Mouse (Mus musculus) stomach, embryonic 14.5 days (tissue): ENCODE measurements around the gene Zfp672. TPM values are rescaled to one million over a fixed set of nuclear protein-coding genes. Genes with fewer than 3 reads are reported as not detected.
A peak's percentile ranks its signal among the peaks of the same experiment; 100 is the strongest.
"Not testable (repeated sequence)": the region's sequence is repeated elsewhere in the genome, so short reads cannot be mapped to it uniquely, and the experiment has no call there.

ENCODE experiments used
- ATAC-seq: fragments of 200-750 bp; cut with Nextera tagmentation; 2 replicates; pipeline ENCODE4 v1.8.0; 2017; ENCODE audit warnings: low read depth, moderate TSS enrichment; ENCODE audit not compliant: insufficient number of reproducible peaks, insufficient read depth, low FRiP score
- H3K27ac ChIP-seq: fragments of 300-500 bp; sonication (generic); 2 replicates; pipeline ENCODE4 v1.5.1; 2014; ENCODE audit warnings: mild to moderate bottlenecking, low read length, moderate library complexity, mixed read lengths
- H3K27me3 ChIP-seq: fragments of 300-500 bp; sonication (generic); 2 replicates; pipeline ENCODE4 v1.6.1; 2014; ENCODE audit warnings: low read length, control low read depth, mixed read lengths; ENCODE audit not compliant: control insufficient read depth, insufficient read depth
- H3K36me3 ChIP-seq: fragments of 300-500 bp; sonication (generic); 2 replicates; pipeline ENCODE4 v1.6.1; 2014; ENCODE audit warnings: mild to moderate bottlenecking, control low read depth, low read length, moderate library complexity, mixed read lengths; ENCODE audit not compliant: control insufficient read depth, insufficient read depth
- H3K4me1 ChIP-seq: fragments of 300-500 bp; sonication (generic); 2 replicates; pipeline ENCODE4 v1.6.1; 2014; ENCODE audit warnings: low read length, control low read depth, mixed read lengths; ENCODE audit not compliant: control insufficient read depth, insufficient read depth
- H3K4me2 ChIP-seq: fragments of 300-500 bp; sonication (generic); replicated peaks from 2 replicates; pipeline ENCODE4 v1.6.1; 2014; ENCODE audit warnings: low read depth, low read length, control low read depth
- H3K4me3 ChIP-seq: fragments of 300-500 bp; sonication (generic); 2 replicates; pipeline ENCODE4 v1.5.1; 2014; ENCODE audit warnings: low read depth, low read length, control low read depth
- H3K9ac ChIP-seq: fragments of 300-500 bp; sonication (generic); replicated peaks from 2 replicates; pipeline ENCODE4 v1.6.1; 2014; ENCODE audit warnings: low read depth, mild to moderate bottlenecking, control low read depth, low read length, moderate library complexity, mixed read lengths
- H3K9me3 ChIP-seq: fragments of 300-500 bp; sonication (generic); 2 replicates; pipeline ENCODE4 v1.6.1; 2016; ENCODE audit warnings: low read depth, low read length, control low read depth; ENCODE audit not compliant: control insufficient read depth
- WGBS: fragments of 180-500 bp; shearing (Covaris S2); extraction: QIAGEN DNeasy Blood & Tissue Kit; methylation state at CpG from one replicate; pipeline ENCODE4 v1.1.7; 2014; 5-methylcytosine and 5-hydroxymethylcytosine counted together
- polyA plus RNA-seq: library from polyadenylated mRNA; unstranded; fragments of >200 nt; fragmentation: Nextera tagmentation; extraction: Ambion mirVana; gene quantifications from 2 replicates; pipeline ENCODE4 v1.2.1, GENCODE M21; 2014

Zfp672 gene
- polyA plus RNA-seq, 1 experiment from 2014 or later: 44.9 TPM

DNA sequence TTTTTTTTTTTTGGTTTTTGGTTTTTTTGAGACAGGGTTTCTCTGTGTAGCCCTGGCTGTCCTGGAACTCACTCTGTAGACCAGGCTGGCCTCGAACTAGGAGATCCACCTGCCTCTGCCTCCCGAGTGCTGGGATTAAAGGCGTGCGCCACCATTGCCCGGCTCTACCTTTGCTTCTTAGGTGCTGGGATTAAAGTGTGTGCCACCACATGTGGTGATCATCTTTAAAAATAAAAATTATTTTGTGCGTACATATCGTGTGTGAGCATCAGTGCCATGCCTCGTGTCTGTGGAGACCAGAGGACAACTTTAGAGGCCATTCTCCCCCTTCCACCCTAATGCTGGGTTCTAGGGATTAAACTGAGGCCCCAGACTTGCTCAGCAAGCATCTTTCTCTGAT is 24.8 kb downstream of the Zfp672 start:
- H3K4me3 ChIP-seq, H3K27me3 ChIP-seq, H3K4me1 ChIP-seq, H3K9ac ChIP-seq, H3K36me3 ChIP-seq, H3K9me3 ChIP-seq, ATAC-seq, H3K4me2 ChIP-seq, H3K27ac ChIP-seq: not testable (repeated sequence)
- WGBS: 87% methylated on average over 8 of the region's 8 CpGs

DNA sequence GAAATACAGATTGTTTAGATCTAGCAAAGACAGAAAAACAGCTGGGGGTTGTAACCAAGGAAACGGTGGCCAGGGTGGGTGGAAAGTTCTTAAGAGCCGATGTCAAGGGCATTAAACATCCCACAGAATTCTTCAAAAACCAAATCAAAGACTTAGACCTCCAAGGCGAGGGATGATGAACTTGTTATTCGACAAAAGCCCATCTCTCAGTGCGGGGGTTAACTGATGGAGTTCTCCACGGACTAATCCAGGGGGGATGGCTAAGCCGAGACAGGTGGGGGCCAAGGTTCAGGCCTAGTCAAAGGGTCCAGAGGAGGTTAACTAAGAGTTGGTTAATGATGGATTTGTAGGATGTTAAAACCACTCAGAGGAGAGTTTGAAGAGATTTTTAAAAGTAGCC is 26.5 kb downstream of the Zfp672 start:
- H3K36me3 ChIP-seq: no peaks in the 10 kb centered on the region
- peak overlapping the region; percentile 50; the same call in 1 of the 2 replicates for H3K4me2 ChIP-seq
- ATAC-seq: no peak
- H3K4me1 ChIP-seq: peaks cover 5% of the 10 kb centered on the region
- H3K27ac ChIP-seq: no peak overlapping the region
- no peaks in the 10 kb centered on the region for H3K9me3 ChIP-seq
- peak overlapping the region; percentile 54; the same call in 1 of the 2 replicates for H3K4me3 ChIP-seq
- WGBS: 17% methylated on average over 7 of the region's 7 CpGs
- H3K9ac ChIP-seq: no peak overlapping the region
- H3K27me3 ChIP-seq: no peaks in the 10 kb centered on the region

DNA sequence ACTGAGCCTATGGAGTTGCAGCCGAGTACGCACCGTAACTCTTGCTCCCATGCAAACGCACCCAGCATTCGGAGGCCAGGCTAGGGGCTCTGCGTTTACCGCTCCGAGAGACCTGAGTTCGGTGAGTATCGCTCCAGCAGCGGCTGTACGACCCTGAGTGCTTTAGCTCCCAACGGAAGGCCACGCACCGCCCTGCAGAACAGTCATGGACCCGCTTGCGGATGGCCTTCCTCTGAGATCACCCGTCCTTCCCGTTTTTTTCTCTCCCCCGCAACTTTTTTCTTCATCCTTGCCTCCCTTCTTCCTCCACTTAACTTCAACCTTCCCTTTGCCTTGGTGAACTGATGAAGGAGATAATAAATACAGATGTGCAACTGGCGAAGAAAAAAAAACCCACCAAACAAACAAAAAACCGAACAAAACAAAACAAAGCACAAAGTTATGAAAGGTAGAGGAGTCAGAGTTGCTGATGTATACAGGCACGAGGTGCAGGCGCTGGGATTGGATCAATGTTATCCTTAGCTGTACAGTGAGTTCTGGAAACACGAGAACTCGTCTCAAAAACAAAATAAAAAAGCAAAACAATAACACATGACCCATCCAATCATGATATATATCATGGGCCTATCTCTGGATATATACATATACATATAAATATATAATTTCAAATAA is 27.2 kb downstream of the Zfp672 start:
- peak overlapping the region; percentile 92 for H3K27ac ChIP-seq
- peak; percentile 44 for ATAC-seq
- H3K4me1 ChIP-seq: peaks cover 5% of the 10 kb centered on the region
- peak overlapping the region; percentile 50 for H3K4me2 ChIP-seq
- H3K9ac ChIP-seq: peak overlapping the region; percentile 48
- no peaks in the 10 kb centered on the region for H3K9me3 ChIP-seq
- H3K4me3 ChIP-seq: peak overlapping the region; percentile 54
- no peaks in the 10 kb centered on the region for H3K36me3 ChIP-seq
- WGBS: under 1% methylated on average over 26 of the region's 26 CpGs
- H3K27me3 ChIP-seq: no peaks in the 10 kb centered on the region

DNA sequence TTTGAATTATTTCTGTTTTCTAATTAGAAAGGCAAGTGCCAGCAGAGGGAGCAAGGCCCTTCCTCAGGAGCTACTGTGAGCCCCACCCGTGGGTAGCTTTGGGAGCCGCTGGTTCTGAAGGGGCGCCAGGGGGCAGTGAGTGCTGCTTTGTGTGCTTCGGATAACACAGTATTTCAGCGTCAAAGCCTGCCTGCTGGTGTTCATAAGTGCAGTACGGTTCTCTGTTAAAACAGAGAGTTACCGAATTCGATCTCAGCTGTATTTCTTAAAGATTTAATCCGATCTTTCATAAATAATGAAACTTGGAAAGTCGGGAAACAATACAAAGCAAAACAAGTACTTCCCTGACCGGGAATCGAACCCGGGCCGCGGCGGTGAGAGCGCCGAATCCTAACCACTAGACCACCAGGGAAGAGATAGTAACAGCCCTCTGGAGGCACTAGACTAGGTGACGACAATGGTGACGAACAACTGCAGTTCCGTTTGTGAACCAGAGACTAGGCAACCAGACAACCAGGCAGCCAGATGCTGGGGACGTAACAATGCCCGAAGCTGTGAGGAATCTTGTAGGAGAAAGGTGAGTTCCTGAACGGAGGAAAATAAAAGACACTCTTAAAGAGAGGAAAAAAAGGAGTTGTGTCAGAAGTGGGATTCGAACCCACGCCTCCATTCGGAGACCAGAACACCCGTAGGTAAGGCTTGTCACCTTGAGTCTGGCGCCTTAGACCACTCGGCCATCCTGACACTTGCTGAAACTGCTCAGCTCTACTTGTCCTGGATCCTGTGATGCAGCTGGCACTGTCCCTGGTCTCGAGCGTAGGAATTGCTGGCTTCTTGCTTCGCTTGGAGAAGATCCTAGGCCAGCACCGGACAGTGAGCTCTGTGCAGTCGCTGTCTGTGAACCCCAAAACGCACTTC is 28.0 kb downstream of the Zfp672 start:
- H3K27me3 ChIP-seq: no peaks in the 10 kb centered on the region
- H3K27ac ChIP-seq: peak overlapping the region; percentile 92
- peak overlapping the region; percentile 48 for H3K9ac ChIP-seq
- WGBS: under 1% methylated on average over 36 of the region's 36 CpGs
- H3K9me3 ChIP-seq: no peaks in the 10 kb centered on the region
- peak overlapping the region; percentile 50 for H3K4me2 ChIP-seq
- no peaks in the 10 kb centered on the region for H3K36me3 ChIP-seq
- peak; percentile 92 for ATAC-seq
- H3K4me1 ChIP-seq: peaks cover 5% of the 10 kb centered on the region
- H3K4me3 ChIP-seq: peak overlapping the region; percentile 54

DNA sequence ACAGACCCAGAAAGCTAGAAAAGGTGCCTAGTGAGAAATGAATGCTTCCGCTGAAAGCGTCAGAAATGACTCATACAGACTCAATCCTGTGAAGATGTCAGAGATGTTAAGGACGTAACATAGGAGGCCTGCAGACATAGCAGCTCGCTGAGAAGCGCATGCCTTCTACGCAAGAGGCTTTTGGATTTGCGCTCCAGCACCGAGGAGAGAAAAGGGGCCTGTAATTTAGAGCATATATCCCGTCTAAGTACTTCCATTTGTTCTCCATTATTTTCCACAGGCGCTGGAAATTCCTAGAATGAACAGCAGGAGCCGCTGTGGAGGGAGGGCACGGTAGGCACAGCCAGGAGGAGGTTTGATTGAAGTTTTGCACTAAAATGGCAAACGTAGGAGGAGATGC is 29.1 kb downstream of the Zfp672 start:
- H3K4me2 ChIP-seq: peak overlapping the region; percentile 50
- H3K27ac ChIP-seq: no peak overlapping the region
- H3K36me3 ChIP-seq: no peaks in the 10 kb centered on the region
- H3K4me1 ChIP-seq: peaks cover 5% of the 10 kb centered on the region; the same call in 1 of the 2 replicates
- H3K9ac ChIP-seq: no peak overlapping the region
- no peaks in the 10 kb centered on the region for H3K9me3 ChIP-seq
- WGBS: 11% methylated on average over 13 of the region's 13 CpGs
- no peak for ATAC-seq
- no peaks in the 10 kb centered on the region for H3K27me3 ChIP-seq
- peak overlapping the region; percentile 54 for H3K4me3 ChIP-seq

DNA sequence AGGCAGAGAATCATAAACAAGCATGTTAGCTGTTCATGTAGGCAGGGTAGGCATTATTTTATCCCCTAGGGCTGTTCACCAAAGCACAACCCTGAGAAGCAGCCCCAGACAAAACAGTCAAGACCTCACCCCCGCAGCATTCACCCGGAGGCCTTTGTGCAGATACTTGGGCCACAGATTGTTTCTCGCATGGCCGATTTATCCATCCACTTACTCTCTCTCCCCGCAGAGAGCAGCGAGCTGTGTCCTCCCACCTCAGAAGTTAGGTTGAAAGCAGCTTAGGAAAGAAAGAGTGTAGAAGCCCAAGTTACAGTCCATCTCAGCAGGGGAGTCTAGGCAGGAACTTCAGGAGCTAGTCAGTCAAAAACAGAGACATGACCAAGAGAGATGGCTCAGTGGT is 32.7 kb downstream of the Zfp672 start:
- WGBS: 82% methylated on average over 6 of the region's 6 CpGs
- Histone ChIP-seq H3K36me3 (no peaks in the 10 kb centered on the region), H3K9me3 (no peaks in the 10 kb centered on the region), H3K27ac (no peak overlapping the region), H3K4me2 (no peak overlapping the region), H3K4me1 (no peaks in the 10 kb centered on the region), H3K4me3 (no peak overlapping the region), H3K27me3 (no peaks in the 10 kb centered on the region), H3K9ac (no peak overlapping the region)
- ATAC-seq: no peak

DNA sequence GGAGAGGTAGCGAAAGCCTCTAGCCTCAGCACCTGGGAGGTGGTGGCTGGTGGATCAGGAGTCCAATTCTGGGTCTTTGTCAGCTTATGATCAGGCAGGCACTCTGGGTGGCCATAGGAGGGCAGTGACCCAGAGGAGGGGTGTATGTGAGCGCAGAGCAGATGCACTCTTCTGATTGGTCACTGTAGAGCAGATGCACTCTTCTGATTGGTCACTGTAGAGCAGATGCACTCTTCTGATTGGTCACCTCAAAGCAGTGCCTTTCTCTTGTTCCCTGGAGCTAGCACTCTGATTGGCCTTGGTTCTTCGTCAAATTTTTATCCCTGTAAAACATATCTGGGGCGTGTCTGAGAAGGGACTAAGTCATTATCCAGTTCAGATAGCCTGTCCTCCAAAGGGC is 37.3 kb downstream of the Zfp672 start:
- Histone ChIP-seq H3K4me1 (no peaks in the 10 kb centered on the region), H3K9me3 (no peaks in the 10 kb centered on the region), H3K27me3 (no peaks in the 10 kb centered on the region), H3K27ac (no peak overlapping the region), H3K4me2 (no peak overlapping the region), H3K9ac (no peak overlapping the region), H3K4me3 (no peak overlapping the region), H3K36me3 (no peaks in the 10 kb centered on the region)
- no peak for ATAC-seq
- WGBS: 47% methylated on average over 4 of the region's 4 CpGs

DNA sequence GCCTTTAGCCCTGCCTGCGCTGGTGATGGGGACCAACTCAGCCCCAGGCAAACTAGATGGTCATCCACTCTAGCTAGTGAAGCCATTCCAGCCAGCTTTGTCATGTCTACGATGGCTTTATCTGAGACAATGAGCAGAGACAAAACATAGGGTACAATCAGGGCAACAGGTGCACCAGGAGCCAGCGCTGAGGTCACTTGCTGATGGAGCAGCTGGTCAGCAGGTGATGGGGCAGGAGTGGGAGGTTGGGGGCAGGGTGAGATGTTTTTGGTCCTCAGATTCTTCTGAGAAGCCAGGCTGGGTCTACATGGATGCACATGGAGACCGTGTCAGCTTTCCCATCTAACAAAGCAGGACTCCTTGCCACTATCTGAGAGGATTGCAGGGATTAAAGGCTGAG is 39.3 kb downstream of the Zfp672 start:
- ATAC-seq: no peak
- H3K4me3 ChIP-seq: no peak overlapping the region
- WGBS: 85% methylated on average over 4 of the region's 4 CpGs
- no peaks in the 10 kb centered on the region for H3K9me3 ChIP-seq
- H3K36me3 ChIP-seq: no peaks in the 10 kb centered on the region
- H3K4me2 ChIP-seq: no peak overlapping the region
- no peaks in the 10 kb centered on the region for H3K27me3 ChIP-seq
- H3K27ac ChIP-seq: no peak overlapping the region
- no peak overlapping the region for H3K9ac ChIP-seq
- no peaks in the 10 kb centered on the region for H3K4me1 ChIP-seq
